Mouse (Mus musculus): ENCODE results near the gene Cacna1b. TPM values are rescaled to one million over a fixed set of nuclear protein-coding genes. Genes with fewer than 3 reads are reported as not detected.

The Cacna1b gene
- polyA plus RNA-seq, 1 experiment from 2014 or later, result 0.91 TPM

DNA sequence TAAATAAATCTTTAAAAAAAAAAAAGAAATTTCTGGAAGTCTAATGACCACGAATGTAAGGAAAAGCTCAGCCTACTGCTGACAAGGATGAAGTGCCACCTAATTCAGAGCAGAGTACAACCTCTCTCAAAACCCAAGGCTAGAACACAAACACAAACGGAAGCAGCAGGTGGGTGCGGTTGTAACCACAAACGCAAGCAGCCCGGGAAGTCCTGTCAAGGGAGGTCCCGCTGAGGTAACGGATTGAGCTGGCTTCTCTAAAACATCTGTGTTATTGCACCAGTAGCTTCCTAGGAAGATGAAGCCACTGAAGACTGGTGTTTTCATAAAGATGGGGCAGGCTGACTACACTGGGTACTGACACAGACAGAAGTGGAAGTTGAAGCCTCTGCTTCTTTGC is 15.1 kb downstream of the Cacna1b start:
- H3K27me3 ChIP-seq (replicated peaks; ENCODE audit: control insufficient read depth, insufficient read depth, low read length), result no peaks in the 10 kb centered on the region
- ATAC-seq (replicated peaks; ENCODE audit: low FRiP score, low TSS enrichment, low read depth), result no peak

DNA sequence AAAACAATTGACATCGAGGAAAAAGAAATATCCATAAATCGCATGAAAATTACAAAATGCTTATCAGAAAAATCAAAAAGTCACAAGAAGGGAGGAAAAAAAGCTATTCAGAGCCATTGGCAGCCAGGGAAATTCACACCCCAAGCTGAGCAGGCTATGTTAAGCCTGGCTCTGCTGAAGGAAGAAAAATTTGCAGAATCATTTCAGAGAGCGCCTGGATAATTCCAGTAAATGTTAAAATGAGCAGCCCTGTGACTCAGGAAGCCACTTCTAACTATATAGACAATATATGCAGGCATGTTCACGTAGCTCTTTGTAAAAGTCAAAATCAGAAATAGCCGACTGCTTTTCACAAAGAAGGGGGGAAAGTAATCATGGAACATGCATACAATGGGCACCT is 23.3 kb downstream of the Cacna1b start:
- no peak for ATAC-seq (replicated peaks; ENCODE audit: low FRiP score, low TSS enrichment, low read depth)

More for the DNA sequence above, 15.1 kb downstream of the Cacna1b start:
- Histone ChIP-seq H3K27ac (ENCODE audit: low read depth) (no peak overlapping the region), H3K4me2 (ENCODE audit: low read length) (no peak overlapping the region), H3K4me3 (ENCODE audit: low read depth, low read length) (no peak overlapping the region), H3K9me3 (ENCODE audit: control insufficient read depth, low read length) (no peaks in the 10 kb centered on the region), H3K4me1 (replicated peaks; ENCODE audit: control insufficient read depth, insufficient read depth, low read length) (no peaks in the 10 kb centered on the region), H3K36me3 (ENCODE audit: control insufficient read depth, insufficient read depth, low read length) (no peaks in the 10 kb centered on the region), H3K9ac (ENCODE audit: low read length) (no peak overlapping the region)
- WGBS, result 65% methylated on average over 7 of the region's 7 CpGs
- DNase-seq (ENCODE audit: low spot score), result no peak

DNA sequence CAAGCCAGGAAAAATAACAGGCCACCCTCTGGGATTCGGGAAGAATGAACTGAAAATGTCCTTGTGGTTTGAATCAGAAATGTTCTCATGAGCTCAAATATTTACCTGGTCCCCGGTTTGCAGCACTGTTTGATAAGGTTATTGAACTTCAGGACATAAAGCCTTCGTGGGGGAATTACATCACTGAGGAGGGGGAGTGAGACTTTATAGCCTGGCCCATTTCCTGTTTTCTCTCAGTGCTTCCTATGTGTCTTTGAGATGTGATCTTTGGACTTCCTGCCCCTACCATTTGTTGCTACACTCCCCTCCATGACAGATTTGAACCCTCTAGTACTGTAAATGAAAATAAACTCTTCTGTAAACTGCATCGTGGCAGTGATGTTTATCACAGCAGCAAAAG is 29.8 kb downstream of the Cacna1b start:
- WGBS, result 62% methylated on average over 4 of the region's 4 CpGs
- Histone ChIP-seq H3K4me3 (ENCODE audit: low read depth, low read length) (no peak overlapping the region), H3K9me3 (ENCODE audit: control insufficient read depth, low read length) (no peaks in the 10 kb centered on the region), H3K4me1 (replicated peaks; ENCODE audit: control insufficient read depth, insufficient read depth, low read length) (no peaks in the 10 kb centered on the region), H3K27ac (ENCODE audit: low read depth) (no peak overlapping the region), H3K36me3 (ENCODE audit: control insufficient read depth, insufficient read depth, low read length) (no peaks in the 10 kb centered on the region), H3K9ac (ENCODE audit: low read length) (no peak overlapping the region), H3K4me2 (ENCODE audit: low read length) (no peak overlapping the region), H3K27me3 (replicated peaks; ENCODE audit: control insufficient read depth, insufficient read depth, low read length) (no peaks in the 10 kb centered on the region)
- DNase-seq (ENCODE audit: low spot score) (peak; percentile 32), ATAC-seq (replicated peaks; ENCODE audit: low FRiP score, low TSS enrichment, low read depth) (no peak)

More for the DNA sequence above, 23.3 kb downstream of the Cacna1b start:
- H3K36me3 ChIP-seq (ENCODE audit: control insufficient read depth, insufficient read depth, low read length), result no peaks in the 10 kb centered on the region
- 80% methylated on average over 5 of the region's 5 CpGs for WGBS
- H3K4me2 ChIP-seq (ENCODE audit: low read length), result no peak overlapping the region
- H3K9me3 ChIP-seq (ENCODE audit: control insufficient read depth, low read length), result no peaks in the 10 kb centered on the region
- no peak for DNase-seq (ENCODE audit: low spot score)
- no peak overlapping the region for H3K27ac ChIP-seq (ENCODE audit: low read depth)
- no peaks in the 10 kb centered on the region for H3K27me3 ChIP-seq (replicated peaks; ENCODE audit: control insufficient read depth, insufficient read depth, low read length)
- no peaks in the 10 kb centered on the region for H3K4me1 ChIP-seq (replicated peaks; ENCODE audit: control insufficient read depth, insufficient read depth, low read length)
- no peak overlapping the region for H3K4me3 ChIP-seq (ENCODE audit: low read depth, low read length)
- H3K9ac ChIP-seq (ENCODE audit: low read length), result no peak overlapping the region

DNA sequence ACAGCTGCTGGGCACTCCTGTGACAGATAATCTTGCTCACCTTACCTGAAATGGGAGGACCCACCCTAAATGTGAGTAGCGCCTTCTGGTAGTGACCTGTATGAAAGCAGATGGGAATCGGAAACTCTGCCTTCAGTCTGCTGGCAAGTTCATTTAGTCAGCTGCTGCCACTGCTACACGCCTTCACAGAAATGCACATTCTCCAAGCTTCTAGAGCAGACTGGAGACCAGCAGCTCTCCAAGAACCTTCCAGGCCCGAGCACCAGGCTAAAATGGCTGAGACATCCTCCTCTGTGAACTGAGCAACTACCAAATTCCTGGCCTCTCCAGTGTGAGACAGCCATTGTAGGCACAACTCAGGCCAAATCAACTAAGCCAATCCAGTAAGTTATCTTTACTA is 37.1 kb downstream of the Cacna1b start:
- H3K27ac ChIP-seq (ENCODE audit: low read depth), result no peak overlapping the region
- H3K9me3 ChIP-seq (ENCODE audit: control insufficient read depth, low read length), result no peaks in the 10 kb centered on the region
- no peak overlapping the region for H3K9ac ChIP-seq (ENCODE audit: low read length)
- no peak overlapping the region for H3K4me2 ChIP-seq (ENCODE audit: low read length)
- H3K27me3 ChIP-seq (replicated peaks; ENCODE audit: control insufficient read depth, insufficient read depth, low read length), result no peaks in the 10 kb centered on the region
- no peak overlapping the region for H3K4me3 ChIP-seq (ENCODE audit: low read depth, low read length)
- DNase-seq (ENCODE audit: low spot score), result no peak
- WGBS, result 86% methylated on average over 4 of the region's 4 CpGs
- ATAC-seq (replicated peaks; ENCODE audit: low FRiP score, low TSS enrichment, low read depth), result no peak
- no peaks in the 10 kb centered on the region for H3K36me3 ChIP-seq (ENCODE audit: control insufficient read depth, insufficient read depth, low read length)
- H3K4me1 ChIP-seq (replicated peaks; ENCODE audit: control insufficient read depth, insufficient read depth, low read length), result no peaks in the 10 kb centered on the region

DNA sequence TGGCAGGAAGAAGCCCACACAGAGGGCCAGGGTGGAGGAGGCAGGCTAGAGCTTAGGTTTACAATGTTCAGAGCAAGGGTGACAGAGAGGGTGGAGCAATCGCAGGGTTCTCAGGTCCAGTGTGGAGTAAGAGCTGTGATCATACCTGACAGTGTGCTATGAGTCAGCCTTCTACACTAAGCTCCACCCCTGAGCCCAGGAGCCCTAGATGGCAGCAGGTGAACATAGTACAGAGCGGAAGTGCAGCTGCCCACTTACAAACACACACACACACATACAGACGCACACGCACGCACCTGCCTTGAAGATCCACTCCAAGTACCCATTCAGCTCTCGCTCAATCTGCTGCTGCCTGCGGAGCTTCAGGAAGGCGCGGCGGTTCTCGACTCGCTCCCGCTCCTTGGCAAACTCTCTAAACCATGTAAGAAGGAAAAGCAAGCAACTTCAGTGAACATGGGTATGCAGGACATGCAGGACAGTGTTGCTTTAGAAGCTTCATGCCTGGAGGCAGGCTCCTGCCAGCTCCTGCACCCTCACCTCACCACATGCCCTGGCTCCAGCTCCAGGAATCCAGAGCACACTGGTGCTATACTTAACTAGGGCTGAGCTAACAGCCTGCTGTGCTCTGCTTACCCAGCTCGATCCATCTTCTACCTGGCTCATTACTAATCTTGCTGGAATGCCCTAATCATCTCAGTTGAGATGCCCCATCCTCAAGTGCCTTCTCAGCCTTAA is 43.1 kb downstream of the Cacna1b start:
- Histone ChIP-seq H3K4me3 (ENCODE audit: low read depth, low read length) (no peak overlapping the region), H3K27me3 (replicated peaks; ENCODE audit: control insufficient read depth, insufficient read depth, low read length) (no peaks in the 10 kb centered on the region), H3K27ac (ENCODE audit: low read depth) (no peak overlapping the region), H3K4me1 (replicated peaks; ENCODE audit: control insufficient read depth, insufficient read depth, low read length) (no peaks in the 10 kb centered on the region), H3K36me3 (ENCODE audit: control insufficient read depth, insufficient read depth, low read length) (no peaks in the 10 kb centered on the region), H3K9ac (ENCODE audit: low read length) (no peak overlapping the region), H3K4me2 (ENCODE audit: low read length) (no peak overlapping the region), H3K9me3 (ENCODE audit: control insufficient read depth, low read length) (no peaks in the 10 kb centered on the region)
- WGBS, result 93% methylated on average over 14 of the region's 14 CpGs
- ATAC-seq (replicated peaks; ENCODE audit: low FRiP score, low TSS enrichment, low read depth), result 0 out of 2 replicates have a peak, but pooled peaks have one; percentile 47
- DNase-seq (ENCODE audit: low spot score), result peak; percentile 49

DNA sequence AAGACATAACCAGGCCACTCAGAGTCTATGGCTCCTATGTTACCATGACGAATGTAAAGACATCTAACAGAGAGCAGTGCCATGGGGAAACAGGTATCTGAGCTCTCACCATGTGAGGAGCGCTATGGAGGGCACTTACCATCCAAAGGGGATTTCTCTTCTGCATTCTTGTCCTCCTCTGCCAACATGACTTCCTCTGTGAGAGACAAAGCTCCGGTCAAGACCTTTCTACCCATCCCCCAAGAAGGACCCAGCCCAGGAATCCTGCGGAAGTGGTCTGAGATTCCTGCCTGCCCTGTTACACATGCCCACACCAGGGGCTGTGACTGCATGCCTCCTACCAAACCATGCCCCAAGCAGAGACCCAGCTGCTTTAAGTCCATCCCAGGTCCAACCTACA is 44.0 kb downstream of the Cacna1b start:
- H3K4me1 ChIP-seq (replicated peaks; ENCODE audit: control insufficient read depth, insufficient read depth, low read length), result no peaks in the 10 kb centered on the region
- H3K9me3 ChIP-seq (ENCODE audit: control insufficient read depth, low read length), result no peaks in the 10 kb centered on the region
- no peak overlapping the region for H3K4me2 ChIP-seq (ENCODE audit: low read length)
- no peaks in the 10 kb centered on the region for H3K36me3 ChIP-seq (ENCODE audit: control insufficient read depth, insufficient read depth, low read length)
- DNase-seq (ENCODE audit: low spot score), result no peak
- no peaks in the 10 kb centered on the region for H3K27me3 ChIP-seq (replicated peaks; ENCODE audit: control insufficient read depth, insufficient read depth, low read length)
- ATAC-seq (replicated peaks; ENCODE audit: low FRiP score, low TSS enrichment, low read depth), result no peak
- WGBS, result 75% methylated on average over 4 of the region's 4 CpGs
- H3K4me3 ChIP-seq (ENCODE audit: low read depth, low read length), result no peak overlapping the region
- H3K27ac ChIP-seq (ENCODE audit: low read depth), result no peak overlapping the region
- H3K9ac ChIP-seq (ENCODE audit: low read length), result no peak overlapping the region

DNA sequence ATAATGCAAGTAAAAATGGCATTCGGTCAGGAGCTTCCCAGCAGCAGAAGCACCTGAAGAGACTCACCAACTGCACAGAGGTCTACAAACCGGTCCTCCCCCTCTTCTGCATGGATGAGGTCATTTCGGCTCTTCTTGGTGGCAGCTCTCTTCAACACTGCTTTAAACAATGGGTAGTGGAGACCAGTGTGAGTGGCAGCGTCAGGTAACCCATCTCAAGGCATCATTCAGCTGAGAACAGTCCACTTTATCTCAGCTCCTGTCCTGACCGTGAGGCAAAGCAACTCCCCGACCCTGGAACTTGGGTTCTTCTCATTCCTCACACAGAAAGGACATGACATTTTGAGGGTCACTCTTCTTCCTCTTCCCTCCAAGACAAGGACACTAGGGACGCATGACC is 45.0 kb downstream of the Cacna1b start:
- ATAC-seq (replicated peaks; ENCODE audit: low FRiP score, low TSS enrichment, low read depth) (no peak), DNase-seq (ENCODE audit: low spot score) (peak; percentile 21)
- Histone ChIP-seq H3K4me3 (ENCODE audit: low read depth, low read length) (no peak overlapping the region), H3K27ac (ENCODE audit: low read depth) (no peak overlapping the region), H3K4me2 (ENCODE audit: low read length) (no peak overlapping the region), H3K36me3 (ENCODE audit: control insufficient read depth, insufficient read depth, low read length) (no peaks in the 10 kb centered on the region), H3K9me3 (ENCODE audit: control insufficient read depth, low read length) (no peaks in the 10 kb centered on the region), H3K9ac (ENCODE audit: low read length) (no peak overlapping the region), H3K4me1 (replicated peaks; ENCODE audit: control insufficient read depth, insufficient read depth, low read length) (no peaks in the 10 kb centered on the region), H3K27me3 (replicated peaks; ENCODE audit: control insufficient read depth, insufficient read depth, low read length) (no peaks in the 10 kb centered on the region)
- 83% methylated on average over 7 of the region's 7 CpGs for WGBS

DNA sequence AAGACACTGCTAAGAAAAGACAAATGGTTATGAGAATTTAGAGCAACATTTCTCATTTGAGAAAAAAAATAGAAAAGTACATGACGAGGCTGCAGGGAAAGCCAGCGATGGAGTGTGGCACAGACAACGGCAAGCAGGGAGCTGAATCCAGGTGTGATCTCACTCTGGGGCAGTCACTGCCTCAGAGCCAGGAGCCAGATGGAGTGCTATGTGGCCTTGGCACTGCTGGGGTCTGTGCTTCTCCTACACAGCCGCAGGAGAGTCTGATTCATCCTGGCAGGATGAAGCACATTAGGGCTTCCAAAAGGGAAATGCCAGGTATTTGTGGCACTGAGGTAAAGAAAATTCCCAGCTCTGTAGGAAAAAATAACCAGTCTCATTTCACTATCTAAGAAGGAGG is 45.5 kb downstream of the Cacna1b start:
- Histone ChIP-seq H3K9ac (ENCODE audit: low read length) (no peak overlapping the region), H3K9me3 (ENCODE audit: control insufficient read depth, low read length) (no peaks in the 10 kb centered on the region), H3K4me3 (ENCODE audit: low read depth, low read length) (no peak overlapping the region), H3K36me3 (ENCODE audit: control insufficient read depth, insufficient read depth, low read length) (no peaks in the 10 kb centered on the region), H3K4me1 (replicated peaks; ENCODE audit: control insufficient read depth, insufficient read depth, low read length) (no peaks in the 10 kb centered on the region), H3K4me2 (ENCODE audit: low read length) (no peak overlapping the region), H3K27me3 (replicated peaks; ENCODE audit: control insufficient read depth, insufficient read depth, low read length) (no peaks in the 10 kb centered on the region), H3K27ac (ENCODE audit: low read depth) (no peak overlapping the region)
- ATAC-seq (replicated peaks; ENCODE audit: low FRiP score, low TSS enrichment, low read depth) (no peak), DNase-seq (ENCODE audit: low spot score) (peak; percentile 20)
- WGBS, result 74% methylated on average over 4 of the region's 4 CpGs

DNA sequence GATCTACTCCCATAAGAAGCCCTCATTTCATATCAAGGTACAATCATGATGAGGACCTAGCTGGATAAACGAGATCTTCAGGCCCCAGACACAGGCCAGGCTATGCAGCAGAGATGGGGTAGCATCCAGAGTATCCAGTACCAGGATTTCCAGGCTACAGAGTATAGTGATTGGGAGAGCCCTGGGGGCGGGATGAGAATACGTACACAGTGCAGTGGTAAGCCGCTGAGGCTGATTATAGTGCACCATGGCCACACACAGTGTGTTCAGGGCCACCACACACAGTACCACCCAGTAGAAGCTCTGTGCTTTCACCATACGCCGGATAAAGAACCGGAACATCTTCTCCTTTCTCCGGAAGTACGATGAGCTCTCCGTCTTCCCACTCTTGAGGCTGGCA is 57.0 kb downstream of the Cacna1b start:
- ATAC-seq (replicated peaks; ENCODE audit: low FRiP score, low TSS enrichment, low read depth) (no peak), DNase-seq (ENCODE audit: low spot score) (no peak)
- Histone ChIP-seq H3K9me3 (ENCODE audit: control insufficient read depth, low read length) (peaks cover 4% of the 10 kb centered on the region; the same call in 1 of the 2 replicates), H3K4me1 (replicated peaks; ENCODE audit: control insufficient read depth, insufficient read depth, low read length) (no peaks in the 10 kb centered on the region), H3K4me3 (ENCODE audit: low read depth, low read length) (no peak overlapping the region), H3K36me3 (ENCODE audit: control insufficient read depth, insufficient read depth, low read length) (no peaks in the 10 kb centered on the region), H3K27me3 (replicated peaks; ENCODE audit: control insufficient read depth, insufficient read depth, low read length) (no peaks in the 10 kb centered on the region), H3K27ac (ENCODE audit: low read depth) (no peak overlapping the region), H3K4me2 (ENCODE audit: low read length) (no peak overlapping the region), H3K9ac (ENCODE audit: low read length) (no peak overlapping the region)
- 71% methylated on average over 10 of the region's 10 CpGs for WGBS

Data from intestine, embryonic 14.5 days (tissue).